Mouse (Mus musculus) WW6 (cell line): ENCODE results near the gene Ttf1.
"Not testable (repeated sequence)": the region's sequence is repeated elsewhere in the genome, so short reads cannot be mapped to it uniquely, and the experiment has no call there.

Experiments
- DNase-seq: peaks from one replicate; pipeline ENCODE4 v3.0.0-alpha.2; 2013; ENCODE audit warnings: low read depth, low spot score

Gene Ttf1

GRCm38 (mm10) chr2:29054991-29055390, 5.1 kb upstream of the Ttf1 start, which contains the start of gene Cfap77:
Cfap77 (minus strand) TSS chr2:29055066.
- DNase-seq: peak; percentile 59

- DNase-seq: no peak
Observed at GRCm38 (mm10) chr2:29065796-29066195, 5.7 kb downstream of the Ttf1 start.

GRCm38 (mm10) chr2:29066410-29066809, 6.3 kb downstream of the Ttf1 start:
- DNase-seq: peak; percentile 56

- no peak for DNase-seq
Observed at GRCm38 (mm10) chr2:29074676-29075075, 14.6 kb downstream of the Ttf1 start.

GRCm38 (mm10) chr2:29075331-29076070, 15.4 kb downstream of the Ttf1 start:
- no peak for DNase-seq

- no peak for DNase-seq
Observed at GRCm38 (mm10) chr2:29076226-29076625, 16.2 kb downstream of the Ttf1 start.

- no peak for DNase-seq
Observed at GRCm38 (mm10) chr2:29081965-29082364, 21.9 kb downstream of the Ttf1 start.

GRCm38 (mm10) chr2:29086026-29086425, 26.0 kb downstream of the Ttf1 start:
- no peak for DNase-seq

- DNase-seq: not testable (repeated sequence)
Observed at GRCm38 (mm10) chr2:29089276-29089675, 29.2 kb downstream of the Ttf1 start.

GRCm38 (mm10) chr2:29095674-29096073, 35.6 kb downstream of the Ttf1 start:
- no peak for DNase-seq

GRCm38 (mm10) chr2:29096751-29097150, 36.7 kb downstream of the Ttf1 start:
- DNase-seq: no peak

GRCm38 (mm10) chr2:29097465-29097864, 37.4 kb downstream of the Ttf1 start:
- no peak for DNase-seq

- DNase-seq: not testable (repeated sequence)
Observed at GRCm38 (mm10) chr2:29097955-29098354, 37.9 kb downstream of the Ttf1 start.

- no peak for DNase-seq
Observed at GRCm38 (mm10) chr2:29098786-29099185, 38.7 kb downstream of the Ttf1 start.

GRCm38 (mm10) chr2:29099646-29100045, 39.6 kb downstream of the Ttf1 start:
- DNase-seq: no peak

- DNase-seq: no peak
Observed at GRCm38 (mm10) chr2:29100822-29101534, 40.9 kb downstream of the Ttf1 start.

- not testable (repeated sequence) for DNase-seq
Observed at GRCm38 (mm10) chr2:29102416-29103377, 42.6 kb downstream of the Ttf1 start.

- DNase-seq: peak; percentile 47
Observed at GRCm38 (mm10) chr2:29120969-29121368, 60.9 kb downstream of the Ttf1 start.

- no peak for DNase-seq
Observed at GRCm38 (mm10) chr2:29122446-29122845, 62.4 kb downstream of the Ttf1 start.

GRCm38 (mm10) chr2:29123907-29124569, 64.0 kb downstream of the Ttf1 start, which contains the start of gene Setx:
Setx (plus strand) TSS chr2:29124181.
- DNase-seq: no peak

GRCm38 (mm10) chr2:29124571-29124935, 64.5 kb downstream of the Ttf1 start:
- no peak for DNase-seq
